Mouse (Mus musculus) ovary, postnatal 14 days (tissue): ENCODE data around the gene Aip.

Experiments used
- DNase-seq: peaks from one replicate; pipeline ENCODE4 v3.0.0; 2022; ENCODE audit warnings: low spot score

The Aip gene

GRCm38 (mm10) chr19:4113186-4113805 is 12.4 kb downstream of the Aip start:
- DNase-seq, result peak; percentile 79

GRCm38 (mm10) chr19:4112063-4112960 is 13.3 kb downstream of the Aip start:
- DNase-seq, result no peak

GRCm38 (mm10) chr19:4108535-4108934 is 17.1 kb downstream of the Aip start:
- DNase-seq, result no peak

GRCm38 (mm10) chr19:4106654-4107053 is 19.0 kb downstream of the Aip start:
- no peak for DNase-seq

- DNase-seq, result no peak
Observed at GRCm38 (mm10) chr19:4104675-4105194, 20.9 kb downstream of the Aip start.

- no peak for DNase-seq
Observed at GRCm38 (mm10) chr19:4103792-4104191, 21.9 kb downstream of the Aip start.

GRCm38 (mm10) chr19:4103294-4103693 is 22.4 kb downstream of the Aip start:
- DNase-seq, result no peak

GRCm38 (mm10) chr19:4102626-4103025 is 23.0 kb downstream of the Aip start:
- no peak for DNase-seq

- no peak for DNase-seq
Observed at GRCm38 (mm10) chr19:4102049-4102448, 23.6 kb downstream of the Aip start.

- no peak for DNase-seq
Observed at GRCm38 (mm10) chr19:4101466-4101865, 24.2 kb downstream of the Aip start.

- DNase-seq, result peak; percentile 36
Observed at GRCm38 (mm10) chr19:4100718-4101261, 24.9 kb downstream of the Aip start.

- DNase-seq, result peak; percentile 60
Observed at GRCm38 (mm10) chr19:4099837-4100717, 25.6 kb downstream of the Aip start, which contains the start of gene Pitpnm1. TSS of gene Pitpnm1 (plus strand) at chr19:4099998.

GRCm38 (mm10) chr19:4099056-4099455 is 26.6 kb downstream of the Aip start:
- peak; percentile 87 for DNase-seq

- no peak for DNase-seq
Observed at GRCm38 (mm10) chr19:4098426-4098825, 27.2 kb downstream of the Aip start.

GRCm38 (mm10) chr19:4097441-4097825 is 28.2 kb downstream of the Aip start:
- DNase-seq, result no peak

GRCm38 (mm10) chr19:4096642-4097440 is 28.8 kb downstream of the Aip start, which contains the start of gene Cdk2ap2:
TSS of gene Cdk2ap2 (plus strand) at chr19:4097182.
- peak; percentile 100 for DNase-seq

GRCm38 (mm10) chr19:4095802-4096201 is 29.9 kb downstream of the Aip start:
- no peak for DNase-seq

GRCm38 (mm10) chr19:4094774-4095303 is 30.8 kb downstream of the Aip start:
- no peak for DNase-seq

GRCm38 (mm10) chr19:4094348-4094747 is 31.3 kb downstream of the Aip start:
- no peak for DNase-seq

- no peak for DNase-seq
Observed at GRCm38 (mm10) chr19:4093772-4094171, 31.9 kb downstream of the Aip start.

- DNase-seq, result no peak
Observed at GRCm38 (mm10) chr19:4092750-4093149, 32.9 kb downstream of the Aip start.
